Mouse (Mus musculus) left cerebral cortex, postnatal 25 days (tissue): ENCODE measurements around the gene Slc4a4. TPM values are rescaled to one million over a fixed set of nuclear protein-coding genes. Genes with fewer than 3 reads are reported as not detected.

Experiments
- DNase-seq, 2 experiments: peaks; one replicate each; pipeline ENCODE4 v3.0.0; 2022; ENCODE audit warnings: low spot score in 2 of 2, mixed read lengths in 1 of 2
- intact Hi-C: fragments of 180-260 bp; cut with DNase I; formaldehyde crosslinking; loops from one replicate; pipeline ENCODE4 v1.15.1; 2025
- total RNA-seq, 2 experiments: library from RNA; stranded (reverse); gene quantifications; 2 replicates each; pipeline ENCODE4 v1.2.3; 2021

Gene Slc4a4
- total RNA-seq: 100 to 1,000 TPM in 1 of 2 experiments, 10 to 100 TPM in 1; 85.9 to 133 TPM

- intact Hi-C loops: loop anchor here (2.0 kb wide), 1 partner anchor 96 kb away; no protein-coding TSS in a partner anchor
- peak; percentile 18 to 20 for DNase-seq
Observed at GRCm38 (mm10) chr5:88886668-88887555, at the start of gene Slc4a4. TSS of gene Slc4a4 (plus strand) at chr5:88886818.

GRCm38 (mm10) chr5:88840080-88840798, 46.4 kb upstream of the Slc4a4 start:
- DNase-seq: no peak
- intact Hi-C loops: no loop called here

- intact Hi-C loops: no loop called here
- no peak for DNase-seq
Observed at GRCm38 (mm10) chr5:88857311-88857710, 29.3 kb upstream of the Slc4a4 start.

GRCm38 (mm10) chr5:88857801-88858200, 28.8 kb upstream of the Slc4a4 start:
- intact Hi-C loops: no loop called here
- DNase-seq: no peak

GRCm38 (mm10) chr5:88858226-88858625, 28.4 kb upstream of the Slc4a4 start:
- DNase-seq: no peak

GRCm38 (mm10) chr5:88862163-88862562, 24.5 kb upstream of the Slc4a4 start:
- no peak for DNase-seq
- intact Hi-C loops: no loop called here

More at GRCm38 (mm10) chr5:88858226-88858625, 28.4 kb upstream of the Slc4a4 start:
- intact Hi-C loops: no loop called here

GRCm38 (mm10) chr5:88862794-88863193, 23.8 kb upstream of the Slc4a4 start:
- DNase-seq: no peak
- intact Hi-C loops: no loop called here

GRCm38 (mm10) chr5:88884101-88884500, 2.5 kb upstream of the Slc4a4 start:
- intact Hi-C loops: loop anchor here (2.0 to 5.0 kb wide), 2 partner anchors 338 to 501 kb away; no protein-coding TSS in a partner anchor
- DNase-seq: peak; percentile 27 to 60

- intact Hi-C loops: loop anchor here (2.0 kb wide), 1 partner anchor 499 kb away; no protein-coding TSS in a partner anchor
- no peak for DNase-seq
Observed at GRCm38 (mm10) chr5:88885503-88885902, 1.1 kb upstream of the Slc4a4 start.

- DNase-seq: no peak
- intact Hi-C loops: loop anchor here (2.0 kb wide), 2 partner anchors 95 to 499 kb away; no protein-coding TSS in a partner anchor
Observed at GRCm38 (mm10) chr5:88885944-88886343, 674 bp upstream of the Slc4a4 start.

GRCm38 (mm10) chr5:88886349-88886667, 310 bp upstream of the Slc4a4 start:
- peak in 1 of 2 experiments; percentile 10 for DNase-seq
- intact Hi-C loops: loop anchor here (2.0 kb wide), 1 partner anchor 96 kb away; no protein-coding TSS in a partner anchor

- DNase-seq: peak in 1 of 2 experiments; percentile 4
- intact Hi-C loops: loop anchor here (2.0 kb wide), 1 partner anchor 97 kb away; no protein-coding TSS in a partner anchor
Observed at GRCm38 (mm10) chr5:88887556-88888412, 1.2 kb downstream of the Slc4a4 start.

GRCm38 (mm10) chr5:88888413-88888700, 1.7 kb downstream of the Slc4a4 start:
- intact Hi-C loops: no loop called here

GRCm38 (mm10) chr5:88889326-88889725, 2.7 kb downstream of the Slc4a4 start:
- DNase-seq: no peak
- intact Hi-C loops: no loop called here

More at GRCm38 (mm10) chr5:88888413-88888700, 1.7 kb downstream of the Slc4a4 start:
- no peak for DNase-seq

- no peak for DNase-seq
- intact Hi-C loops: no loop called here
Observed at GRCm38 (mm10) chr5:88890146-88890545, 3.5 kb downstream of the Slc4a4 start.

- intact Hi-C loops: no loop called here
- DNase-seq: no peak
Observed at GRCm38 (mm10) chr5:88896574-88896973, 10.0 kb downstream of the Slc4a4 start.

GRCm38 (mm10) chr5:88903111-88903510, 16.5 kb downstream of the Slc4a4 start:
- DNase-seq: no peak
- intact Hi-C loops: no loop called here

GRCm38 (mm10) chr5:88903526-88903925, 16.9 kb downstream of the Slc4a4 start:
- intact Hi-C loops: no loop called here

GRCm38 (mm10) chr5:88904841-88905240, 18.2 kb downstream of the Slc4a4 start:
- intact Hi-C loops: no loop called here
- DNase-seq: no peak

More at GRCm38 (mm10) chr5:88903526-88903925, 16.9 kb downstream of the Slc4a4 start:
- DNase-seq: no peak
